ENCODE assay signal across 9 mouse cellular contexts in the genomic region with DNA sequence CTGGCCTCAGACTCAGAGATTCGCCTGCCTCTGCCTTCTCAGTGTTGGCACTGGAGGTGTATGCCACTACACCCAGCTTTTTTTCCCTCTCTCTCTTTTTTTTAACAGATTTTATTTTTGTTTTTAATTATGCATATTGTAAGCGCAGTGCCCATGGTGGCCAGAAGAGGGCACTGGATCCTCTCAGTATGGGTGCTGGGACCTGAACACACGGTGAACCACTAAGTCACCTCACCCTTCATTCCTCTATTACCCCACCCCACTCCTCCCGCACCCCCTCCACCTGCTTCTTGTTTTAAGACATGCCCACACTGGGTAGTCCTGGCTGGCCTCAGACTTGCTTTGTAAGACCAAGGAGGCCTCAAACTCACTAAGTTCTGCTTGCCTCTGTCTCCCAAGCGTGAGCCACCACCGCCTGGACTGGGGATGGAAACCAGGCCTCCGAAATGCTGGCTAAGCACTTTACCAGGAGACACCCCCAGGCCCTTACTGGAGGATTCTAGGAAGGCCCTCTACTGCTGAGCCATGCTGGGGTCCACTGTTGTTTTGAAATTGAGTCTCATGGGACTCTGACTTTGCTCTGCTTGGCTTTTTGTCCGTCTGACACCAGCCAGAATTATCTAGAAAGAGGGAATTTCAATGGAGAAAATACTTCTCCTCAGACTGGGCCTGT. TPM values are rescaled to one million over a fixed set of nuclear protein-coding genes. Genes with fewer than 3 reads are reported as not detected.
DNase-seq lines count a peak whose midpoint lies in the region; ATAC-seq lines count a peak whose summit lies in the region.
"Had no signal": no experiment of that assay in that cellular context is flagged by ENCODE, and none has a peak within 500 bp of the region (broad histone marks: within the 10 kb centered on the region; RNA-seq: fewer than 3 reads in every experiment).

No protein-coding gene starts in this region.

- H3K4me1 ChIP-seq in hindbrain, embryonic 14.5 days (replicated peaks; ENCODE audit: control insufficient read depth, insufficient read depth, low read length), result no peaks in the 10 kb centered on the region
- peaks cover 12% of the 10 kb centered on the region; the same call in 1 of the 2 replicates for H3K4me1 ChIP-seq in stomach, embryonic 16.5 days (ENCODE audit: control insufficient read depth, insufficient read depth, low read length)
- H3K4me1 ChIP-seq: neural tube, embryonic 13.5 days had no signal

- H3K9ac ChIP-seq in hindbrain, embryonic 14.5 days, result no peak overlapping the region
- no peak overlapping the region for H3K9ac ChIP-seq in stomach, embryonic 16.5 days (ENCODE audit: low read length)
- H3K9ac ChIP-seq: neural tube, embryonic 13.5 days had no signal

- no peak overlapping the region for H3K27ac ChIP-seq in hindbrain, embryonic 14.5 days
- 0 out of 2 replicates have a peak overlapping the region, but pooled peaks have one; percentile 23 for H3K27ac ChIP-seq in stomach, embryonic 16.5 days (ENCODE audit: low read length)
- H3K27ac ChIP-seq: neural tube, embryonic 13.5 days had no signal

- ATAC-seq in common myeloid progenitor, adult 5-6 weeks (replicated peaks; ENCODE audit: low read depth, poor library complexity, severe bottlenecking), result peak; percentile 80
- ATAC-seq in hindbrain, embryonic 14.5 days (ENCODE audit: low FRiP score), result no peak
- no peak for ATAC-seq in stomach, embryonic 16.5 days (ENCODE audit: insufficient read depth, low FRiP score)

- DNase-seq in adrenal gland, postnatal 10 days, result peak; percentile 69
- no peak for DNase-seq in adrenal gland, postnatal 4 days (ENCODE audit: low spot score in 2 of 2)
- DNase-seq in ovary, postnatal 36 days (ENCODE audit: low spot score), result peak; percentile 42
- DNase-seq in ovary, adult 18-20 months (ENCODE audit: low spot score), result no peak
- DNase-seq in hindbrain, embryonic 14.5 days (ENCODE audit: low spot score), result peak; percentile 55
- DNase-seq in lung, postnatal 25 days (ENCODE audit: low spot score), result peak; percentile 37

- no peak overlapping the region for H3K4me3 ChIP-seq in hindbrain, embryonic 14.5 days (replicated peaks; ENCODE audit: low read length)
- H3K4me3 ChIP-seq in stomach, embryonic 16.5 days (replicated peaks; ENCODE audit: low read length), result no peak overlapping the region
- H3K4me3 ChIP-seq: neural tube, embryonic 13.5 days had no signal

- H3K36me3 ChIP-seq in hindbrain, embryonic 14.5 days (replicated peaks; ENCODE audit: control insufficient read depth, insufficient read depth), result no peaks in the 10 kb centered on the region
- H3K36me3 ChIP-seq in stomach, embryonic 16.5 days (ENCODE audit: control insufficient read depth, insufficient read depth, low read length), result peaks cover 20% of the 10 kb centered on the region; the same call in 1 of the 2 replicates
- H3K36me3 ChIP-seq: neural tube, embryonic 13.5 days had no signal

- WGBS in hindbrain, embryonic 14.5 days, result 57% methylated on average over 8 of the region's 8 CpGs
- 51% methylated on average over 8 of the region's 8 CpGs for WGBS in stomach, embryonic 16.5 days

- H3K27me3 ChIP-seq in hindbrain, embryonic 14.5 days (ENCODE audit: control insufficient read depth, insufficient read depth, low read length), result no peaks in the 10 kb centered on the region
- H3K27me3 ChIP-seq in stomach, embryonic 16.5 days (ENCODE audit: control insufficient read depth, insufficient read depth, low read length), result no peaks in the 10 kb centered on the region
- H3K27me3 ChIP-seq: neural tube, embryonic 13.5 days had no signal

- no peaks in the 10 kb centered on the region for H3K9me3 ChIP-seq in hindbrain, embryonic 14.5 days (ENCODE audit: control insufficient read depth, low read length)
- no peaks in the 10 kb centered on the region for H3K9me3 ChIP-seq in stomach, embryonic 16.5 days (replicated peaks; ENCODE audit: control insufficient read depth, low read length)
- H3K9me3 ChIP-seq: neural tube, embryonic 13.5 days had no signal

- no peak overlapping the region for H3K4me2 ChIP-seq in hindbrain, embryonic 14.5 days (replicated peaks)
- H3K4me2 ChIP-seq in stomach, embryonic 16.5 days (ENCODE audit: low read depth, low read length), result no peak overlapping the region
- H3K4me2 ChIP-seq: neural tube, embryonic 13.5 days had no signal

RNA-seq across cellular contexts. Expression of a gene that starts 4.9 kb away (rescaled TPM):
- total RNA-seq in adrenal gland, postnatal 10 days (2021), result 10 to 100 TPM in 1 of 2 experiments, 1 to 10 TPM in 1; 7.6 to 17.9 TPM
- 1 to 10 TPM; 1.3 to 7.3 TPM for total RNA-seq in adrenal gland, postnatal 4 days (2021)
- total RNA-seq in common myeloid progenitor, adult 5-6 weeks (2017), result not detected in 2 replicates
- 0.33 and 0.62 TPM in 2 replicates for polyA plus RNA-seq in hindbrain, embryonic 14.5 days (2014; fragmentation: Nextera tagmentation; extraction: Ambion mirVana)
- 6.4 TPM in 2 replicates for polyA plus RNA-seq in stomach, embryonic 16.5 days (2015; fragmentation: Nextera tagmentation; extraction: Ambion mirVana)

RNA-seq across cellular contexts. Expression of a gene that starts 12.2 kb away (rescaled TPM):
- total RNA-seq in adrenal gland, postnatal 10 days (2021), result 10 to 100 TPM; 40.1 to 56.3 TPM
- 10 to 100 TPM; 74.7 to 79.1 TPM for total RNA-seq in adrenal gland, postnatal 4 days (2021)
- 1.8 and 2.7 TPM in 2 replicates for total RNA-seq in common myeloid progenitor, adult 5-6 weeks (2017)
- 16.3 and 18.0 TPM in 2 replicates for polyA plus RNA-seq in hindbrain, embryonic 14.5 days (2014; fragmentation: Nextera tagmentation; extraction: Ambion mirVana)
- 39.4 and 41.6 TPM in 2 replicates for polyA plus RNA-seq in stomach, embryonic 16.5 days (2015; fragmentation: Nextera tagmentation; extraction: Ambion mirVana)

RNA-seq across cellular contexts. Expression of a gene that starts 41.7 kb away (rescaled TPM):
- 10 to 100 TPM; 33.1 to 37.2 TPM for total RNA-seq in adrenal gland, postnatal 10 days (2021)
- total RNA-seq in adrenal gland, postnatal 4 days (2021), result 10 to 100 TPM; 52.5 to 57.4 TPM
- 1.3 and 1.4 TPM in 2 replicates for total RNA-seq in common myeloid progenitor, adult 5-6 weeks (2017)
- 3.0 and 3.3 TPM in 2 replicates for polyA plus RNA-seq in hindbrain, embryonic 14.5 days (2014; fragmentation: Nextera tagmentation; extraction: Ambion mirVana)
- polyA plus RNA-seq in stomach, embryonic 16.5 days (2015; fragmentation: Nextera tagmentation; extraction: Ambion mirVana), result 11.2 and 11.6 TPM in 2 replicates

Comparison
In these comparisons a context has a peak if more than half of its experiments do, and no peak if none do; other contexts are left out.
1. DNase-seq: peak in adrenal gland, postnatal 10 days (single experiment), ovary, postnatal 36 days (single experiment), hindbrain, embryonic 14.5 days (single experiment) and lung, postnatal 25 days (single experiment); none in adrenal gland, postnatal 4 days (0 of 2) and ovary, adult 18-20 months (single experiment).
2. RNA of a gene that starts 12.2 kb away (total RNA-seq): 74.7 to 79.1 TPM in adrenal gland, postnatal 4 days and 40.1 to 56.3 TPM in adrenal gland, postnatal 10 days; 1.8 to 2.7 TPM in common myeloid progenitor, adult 5-6 weeks; every median in the first group is over 10 times any median in the second.
3. RNA of a gene that starts 41.7 kb away (total RNA-seq): 52.5 to 57.4 TPM in adrenal gland, postnatal 4 days and 33.1 to 37.2 TPM in adrenal gland, postnatal 10 days; 1.3 to 1.4 TPM in common myeloid progenitor, adult 5-6 weeks; every median in the first group is over 10 times any median in the second.